In the genomic region with DNA sequence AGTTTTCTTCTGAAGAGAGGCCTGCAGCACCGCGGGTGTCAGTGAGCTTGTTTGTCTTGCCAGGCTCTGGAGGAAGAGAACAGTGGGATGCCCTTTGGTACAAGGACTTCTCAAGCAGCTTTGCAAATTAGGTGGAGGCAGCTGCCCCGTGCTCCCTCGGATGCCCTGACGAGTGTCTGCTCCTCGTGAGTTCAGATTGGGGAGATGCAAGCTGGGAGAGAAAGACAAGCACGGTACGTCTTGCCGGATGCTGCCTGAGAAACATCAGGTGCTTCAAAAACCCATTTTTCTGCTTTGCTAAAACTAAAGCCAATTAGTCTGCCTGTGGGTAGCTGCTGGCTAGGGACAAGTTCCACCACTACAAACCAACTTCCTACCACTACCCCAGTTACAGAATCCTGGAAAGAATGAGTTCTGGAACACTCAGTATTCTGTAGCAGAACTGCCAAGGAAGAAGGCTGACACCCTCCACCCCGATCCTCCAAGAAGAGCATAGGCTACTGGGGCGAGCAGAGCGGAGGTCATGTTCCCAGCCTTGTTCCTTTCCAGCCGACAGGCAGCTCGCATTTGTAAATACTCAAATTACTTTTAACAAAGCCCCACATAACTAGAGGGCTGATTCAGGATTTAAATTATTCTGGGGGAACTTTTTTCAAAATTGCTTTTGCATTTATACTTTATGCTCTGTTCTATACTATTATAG, we compare ENCODE assay signal across 11 mouse cellular contexts.
A peak's percentile ranks its signal among the peaks of the same experiment; 100 is the strongest.
DNase-seq lines count a peak whose midpoint lies in the region; ATAC-seq lines count a peak whose summit lies in the region.
"Had no signal": no experiment of that assay in that cellular context is flagged by ENCODE, and none has a peak within 500 bp of the region (broad histone marks: within the 10 kb centered on the region; RNA-seq: fewer than 3 reads in every experiment).

No protein-coding gene starts in this region.

- intact Hi-C loops in heart, postnatal 36 days (cut with DNase I), result no loop called here

- H3K27me3 ChIP-seq in heart, embryonic 12.5 days (replicated peaks), result peaks cover 34% of the 10 kb centered on the region
- H3K27me3 ChIP-seq in embryonic facial prominence, embryonic 14.5 days (replicated peaks; ENCODE audit: control insufficient read depth, insufficient read depth, low read length), result no peaks in the 10 kb centered on the region
- H3K27me3 ChIP-seq in limb, embryonic 13.5 days, result peaks cover 12% of the 10 kb centered on the region; the same call in 1 of the 2 replicates
- H3K27me3 ChIP-seq: CH12.LX had no signal

- H3K36me3 ChIP-seq in heart, embryonic 12.5 days, result no peaks in the 10 kb centered on the region
- no peaks in the 10 kb centered on the region for H3K36me3 ChIP-seq in embryonic facial prominence, embryonic 14.5 days (ENCODE audit: control insufficient read depth, insufficient read depth, low read length)
- H3K36me3 ChIP-seq in limb, embryonic 13.5 days, result no peaks in the 10 kb centered on the region

- no peak for DNase-seq in heart, postnatal 36 days
- peak; percentile 80 for DNase-seq in brain, adult 2 months (ENCODE audit: low read depth, low spot score)
- DNase-seq in embryonic facial prominence, embryonic 14.5 days (ENCODE audit: low spot score), result no peak
- no peak for DNase-seq in B cell, adult 2 months
- DNase-seq in adrenal gland, postnatal 14 days, result no peak
- DNase-seq in testis, postnatal 14 days (ENCODE audit: low spot score), result no peak
- DNase-seq: adrenal gland, adult 2 months had no signal

- H3K4me3 ChIP-seq in heart, embryonic 12.5 days, result 0 out of 2 replicates have a peak overlapping the region, but pooled peaks have one; percentile 1
- 0 out of 2 replicates have a peak overlapping the region, but pooled peaks have one; percentile 8 for H3K4me3 ChIP-seq in embryonic facial prominence, embryonic 14.5 days (ENCODE audit: low read depth, low read length)
- no peak overlapping the region for H3K4me3 ChIP-seq in limb, embryonic 13.5 days

- peak overlapping the region; percentile 31 for H3K4me2 ChIP-seq in heart, embryonic 12.5 days
- H3K4me2 ChIP-seq in embryonic facial prominence, embryonic 14.5 days (ENCODE audit: low read depth, low read length), result peak overlapping the region; percentile 36
- peak overlapping the region; percentile 31 for H3K4me2 ChIP-seq in limb, embryonic 13.5 days (replicated peaks)

- peaks cover 6% of the 10 kb centered on the region; the same call in 1 of the 2 replicates for H3K4me1 ChIP-seq in heart, embryonic 12.5 days (replicated peaks)
- peaks cover 7% of the 10 kb centered on the region; the same call in 1 of the 2 replicates for H3K4me1 ChIP-seq in embryonic facial prominence, embryonic 14.5 days (ENCODE audit: control insufficient read depth, insufficient read depth, low read length)
- H3K4me1 ChIP-seq in limb, embryonic 13.5 days, result peaks cover 26% of the 10 kb centered on the region

- ATAC-seq in heart, embryonic 12.5 days (ENCODE audit: insufficient number of reproducible peaks, low FRiP score), result no peak
- no peak for ATAC-seq in embryonic facial prominence, embryonic 14.5 days (ENCODE audit: low read depth)
- ATAC-seq in limb, embryonic 13.5 days (ENCODE audit: low FRiP score, low read depth), result no peak
- ATAC-seq: intestine, postnatal 0 days had no signal

- 10% methylated on average over 14 of the region's 14 CpGs for WGBS in heart, embryonic 12.5 days
- 6% methylated on average over 14 of the region's 14 CpGs for whole genome bisulfite sequencing in embryonic facial prominence, embryonic 14.5 days
- 12% methylated on average over 14 of the region's 14 CpGs for WGBS in limb, embryonic 13.5 days

- H3K27ac ChIP-seq in heart, embryonic 12.5 days (ENCODE audit: poor library complexity, severe bottlenecking), result no peak overlapping the region
- no peak overlapping the region for H3K27ac ChIP-seq in embryonic facial prominence, embryonic 14.5 days (replicated peaks; ENCODE audit: low read depth, low read length)
- no peak overlapping the region for H3K27ac ChIP-seq in limb, embryonic 13.5 days

- H3K9ac ChIP-seq in heart, embryonic 12.5 days, result 0 out of 2 replicates have a peak overlapping the region, but pooled peaks have one; percentile 3
- H3K9ac ChIP-seq in embryonic facial prominence, embryonic 14.5 days (ENCODE audit: low read depth, low read length), result no peak overlapping the region
- H3K9ac ChIP-seq in limb, embryonic 13.5 days, result no peak overlapping the region; the same call in 1 of the 2 replicates

- H3K9me3 ChIP-seq in heart, embryonic 12.5 days (replicated peaks), result no peaks in the 10 kb centered on the region
- H3K9me3 ChIP-seq in embryonic facial prominence, embryonic 14.5 days (ENCODE audit: control insufficient read depth, low read length), result no peaks in the 10 kb centered on the region
- no peaks in the 10 kb centered on the region for H3K9me3 ChIP-seq in limb, embryonic 13.5 days
